8 mouse cellular contexts compared by ENCODE assay signal in the genomic region with DNA sequence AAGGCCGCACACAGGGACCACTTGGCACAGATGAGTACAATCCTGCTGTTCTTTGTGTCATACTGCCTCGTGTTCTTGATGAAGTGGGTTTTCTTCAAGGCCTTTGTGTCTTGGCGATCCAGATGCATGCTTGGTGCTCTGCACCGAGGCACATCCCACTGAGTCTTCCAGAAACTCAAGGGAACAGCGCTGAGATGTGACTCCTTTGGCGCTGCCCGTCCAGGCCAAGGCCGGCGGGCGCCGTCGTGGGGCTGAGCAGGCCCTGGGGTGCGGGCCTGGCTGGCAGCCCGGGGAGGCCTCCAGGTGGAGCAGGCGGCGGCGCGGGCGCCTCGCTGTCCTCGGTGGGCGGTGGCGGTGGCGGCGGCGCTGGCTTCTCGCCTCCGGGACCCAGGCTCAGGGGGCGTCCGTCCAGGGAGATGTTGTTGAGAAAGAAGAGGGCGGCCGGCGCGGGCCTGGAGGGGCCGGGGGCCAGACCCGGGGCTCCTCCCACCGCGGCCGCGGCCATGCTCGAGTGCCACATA. TPM values are rescaled to one million over a fixed set of nuclear protein-coding genes. Genes with fewer than 3 reads are reported as not detected.
DNase-seq lines count a peak whose midpoint lies in the region; ATAC-seq lines count a peak whose summit lies in the region.
"Had no signal": no experiment of that assay in that cellular context is flagged by ENCODE, and none has a peak within 500 bp of the region (broad histone marks: within the 10 kb centered on the region; RNA-seq: fewer than 3 reads in every experiment).

No protein-coding gene starts in this region.

- DNase-seq in lung, postnatal 4 days, result no peak
- no peak for DNase-seq in forebrain, embryonic 14.5 days (ENCODE audit: low spot score)
- DNase-seq in thymus, postnatal 36 days, result no peak
- no peak for DNase-seq in natural killer cell, adult 2 months (ENCODE audit: low spot score in 2 of 2)
- DNase-seq: kidney, postnatal 36 days had no signal

- 21% methylated on average over 31 of the region's 41 CpGs for WGBS in lung, embryonic 16.5 days
- WGBS in forebrain, embryonic 14.5 days, result 14% methylated on average over 36 of the region's 41 CpGs
- 24% methylated on average over 41 of the region's 41 CpGs for WGBS in liver, embryonic 15.5 days (ENCODE audit: insufficient replicate concordance)

- H3K4me3 ChIP-seq in lung, embryonic 16.5 days (ENCODE audit: low read length), result peak overlapping the region; percentile 40
- peak overlapping the region; percentile 29 for H3K4me3 ChIP-seq in forebrain, embryonic 14.5 days (ENCODE audit: low read depth, low read length)
- H3K4me3 ChIP-seq in liver, embryonic 15.5 days (replicated peaks), result 0 out of 2 replicates have a peak overlapping the region, but pooled peaks have one; percentile 15

- H3K9me3 ChIP-seq in lung, embryonic 16.5 days (ENCODE audit: control insufficient read depth, low read length), result no peaks in the 10 kb centered on the region
- H3K9me3 ChIP-seq in forebrain, embryonic 14.5 days (replicated peaks; ENCODE audit: control insufficient read depth, low read length), result 0 out of 2 replicates have a peak, but pooled peaks cover 2% of the 10 kb centered on the region
- H3K9me3 ChIP-seq in liver, embryonic 15.5 days (replicated peaks), result no peaks in the 10 kb centered on the region

- H3K4me1 ChIP-seq in lung, embryonic 16.5 days (replicated peaks; ENCODE audit: control insufficient read depth, insufficient read depth, low read length), result no peaks in the 10 kb centered on the region
- peaks cover 3% of the 10 kb centered on the region; the same call in 1 of the 2 replicates for H3K4me1 ChIP-seq in forebrain, embryonic 14.5 days (ENCODE audit: control insufficient read depth, insufficient read depth, low read length)
- H3K4me1 ChIP-seq in liver, embryonic 15.5 days (replicated peaks), result no peaks in the 10 kb centered on the region

- H3K4me2 ChIP-seq in lung, embryonic 16.5 days (ENCODE audit: low read depth, low read length), result peak overlapping the region; percentile 55
- H3K4me2 ChIP-seq in forebrain, embryonic 14.5 days (ENCODE audit: low read length), result peak overlapping the region; percentile 50
- peak overlapping the region; percentile 41 for H3K4me2 ChIP-seq in liver, embryonic 15.5 days

- peak; percentile 71; the same call in 1 of the 2 replicates for ATAC-seq in lung, embryonic 16.5 days (ENCODE audit: low read depth)
- ATAC-seq in forebrain, embryonic 14.5 days, result peak; percentile 65
- ATAC-seq in liver, embryonic 15.5 days (ENCODE audit: insufficient read depth), result no peak; the same call in 1 of the 2 replicates
- no peak for ATAC-seq in erythroblast, adult 5-6 weeks (replicated peaks; ENCODE audit: low FRiP score, poor library complexity, severe bottlenecking)

- H3K27me3 ChIP-seq in lung, embryonic 16.5 days (ENCODE audit: control insufficient read depth, insufficient read depth, low read depth, low read length), result no peaks in the 10 kb centered on the region
- no peaks in the 10 kb centered on the region for H3K27me3 ChIP-seq in forebrain, embryonic 14.5 days (replicated peaks; ENCODE audit: control insufficient read depth, insufficient read depth, low read length)
- peaks cover 8% of the 10 kb centered on the region; the same call in 1 of the 2 replicates for H3K27me3 ChIP-seq in liver, embryonic 15.5 days

- H3K27ac ChIP-seq in lung, embryonic 16.5 days (ENCODE audit: low read length), result no peak overlapping the region
- H3K27ac ChIP-seq in forebrain, embryonic 14.5 days (ENCODE audit: low read depth, low read length), result no peak overlapping the region
- H3K27ac ChIP-seq in liver, embryonic 15.5 days (replicated peaks), result no peak overlapping the region

- peak overlapping the region; percentile 60 for H3K9ac ChIP-seq in lung, embryonic 16.5 days (ENCODE audit: low read length)
- peak overlapping the region; percentile 59 for H3K9ac ChIP-seq in forebrain, embryonic 14.5 days (ENCODE audit: low read length)
- no peak overlapping the region for H3K9ac ChIP-seq in liver, embryonic 15.5 days

- H3K36me3 ChIP-seq in lung, embryonic 16.5 days (ENCODE audit: control insufficient read depth, insufficient read depth, low read length), result no peaks in the 10 kb centered on the region
- H3K36me3 ChIP-seq in forebrain, embryonic 14.5 days (ENCODE audit: control insufficient read depth, insufficient read depth, low read length), result no peaks in the 10 kb centered on the region
- H3K36me3 ChIP-seq in liver, embryonic 15.5 days (replicated peaks), result no peaks in the 10 kb centered on the region

RNA-seq across cellular contexts. Expression of a gene that starts 6.1 kb away (rescaled TPM):
- 16.2 and 17.1 TPM in 2 replicates for polyA plus RNA-seq in lung, embryonic 16.5 days (2015; fragmentation: Nextera tagmentation; extraction: Ambion mirVana)
- 21.0 and 27.8 TPM in 2 replicates for polyA plus RNA-seq in forebrain, embryonic 14.5 days (2014; fragmentation: Nextera tagmentation; extraction: Ambion mirVana)
- polyA plus RNA-seq in liver, embryonic 15.5 days (2015; fragmentation: Nextera tagmentation; extraction: Ambion mirVana), result 6.8 TPM in 2 replicates
- total RNA-seq in erythroblast, adult 5-6 weeks (2015; ENCODE audit: low replicate concordance), result 0.42 and 2.3 TPM in 2 replicates
- total RNA-seq in erythroblast, adult 5-6 weeks (2017; ENCODE audit: low replicate concordance), result 1.8 and 2.0 TPM in 2 replicates

RNA-seq across cellular contexts. Expression of a gene that starts 30.4 kb away (rescaled TPM):
- polyA plus RNA-seq in lung, embryonic 16.5 days (2015; fragmentation: Nextera tagmentation; extraction: Ambion mirVana), result not detected in 2 replicates
- polyA plus RNA-seq in forebrain, embryonic 14.5 days (2014; fragmentation: Nextera tagmentation; extraction: Ambion mirVana), result not detected in 2 replicates
- polyA plus RNA-seq in liver, embryonic 15.5 days (2015; fragmentation: Nextera tagmentation; extraction: Ambion mirVana), result not detected in 2 replicates
- not detected in 2 replicates for total RNA-seq in erythroblast, adult 5-6 weeks (2015; ENCODE audit: low replicate concordance)
- total RNA-seq in erythroblast, adult 5-6 weeks (2017; ENCODE audit: low replicate concordance), result not detected in 2 replicates

Comparison
In these comparisons a context has a peak if more than half of its experiments do, and no peak if none do; other contexts are left out.
1. ATAC-seq: peak in lung, embryonic 16.5 days (single experiment) and forebrain, embryonic 14.5 days (single experiment); none in liver, embryonic 15.5 days (single experiment) and erythroblast, adult 5-6 weeks (single experiment).
2. Peak in every context shown above with its lines, with median percentiles within 50 percentile points of each other: H3K4me2 ChIP-seq and H3K4me3 ChIP-seq.